Mouse (Mus musculus): ENCODE measurements around the gene Car14.
"Not testable (repeated sequence)": the region's sequence is repeated elsewhere in the genome, so short reads cannot be mapped to it uniquely, and the experiment has no call there.

GRCm38 (mm10) chr3:95920532-95920931 is 16.0 kb upstream of the Car14 start:
- not testable (repeated sequence) for TF ChIP-seq TAL1, GATA1 (IDR thresholded peaks at IDR 0.05; ENCODE audit: low read length)
